Mouse (Mus musculus) brain, adult 2 months (tissue): Measurements from ENCODE around the gene Dydc1.

Source experiments
- DNase-seq: peaks from one replicate; pipeline ENCODE4 v3.0.0; 2011; ENCODE audit warnings: low read depth, low spot score

Gene Dydc1

GRCm38 (mm10) chr14:41098726-41099125 is 26.0 kb downstream of the Dydc1 start:
- DNase-seq: peak; percentile 81

GRCm38 (mm10) chr14:41100712-41101111 is 28.0 kb downstream of the Dydc1 start:
- DNase-seq: no peak

- no peak for DNase-seq
Observed at GRCm38 (mm10) chr14:41101242-41101641, 28.5 kb downstream of the Dydc1 start.

- no peak for DNase-seq
Observed at GRCm38 (mm10) chr14:41102269-41102668, 29.6 kb downstream of the Dydc1 start.

- peak; percentile 15 for DNase-seq
Observed at GRCm38 (mm10) chr14:41104853-41105444, 32.2 kb downstream of the Dydc1 start, which contains the start of gene Mat1a. Gene Mat1a, plus strand, starts transcription at chr14:41105035.

- DNase-seq: no peak
Observed at GRCm38 (mm10) chr14:41111031-41111668, 38.4 kb downstream of the Dydc1 start.

GRCm38 (mm10) chr14:41112944-41113343 is 40.2 kb downstream of the Dydc1 start:
- no peak for DNase-seq

- DNase-seq: no peak
Observed at GRCm38 (mm10) chr14:41116271-41116670, 43.6 kb downstream of the Dydc1 start.

- no peak for DNase-seq
Observed at GRCm38 (mm10) chr14:41124683-41125082, 52.0 kb downstream of the Dydc1 start.

GRCm38 (mm10) chr14:41127997-41128396 is 55.3 kb downstream of the Dydc1 start:
- peak; percentile 26 for DNase-seq

GRCm38 (mm10) chr14:41131540-41131939 is 58.8 kb downstream of the Dydc1 start, which contains the start of gene Sftpa1:
Gene Sftpa1, plus strand, starts transcription at chr14:41131782.
- no peak for DNase-seq

- DNase-seq: no peak
Observed at GRCm38 (mm10) chr14:41137006-41137405, 64.3 kb downstream of the Dydc1 start.

GRCm38 (mm10) chr14:41140686-41141085 is 68.0 kb downstream of the Dydc1 start:
- DNase-seq: no peak
